Mouse (Mus musculus): ENCODE results near the gene Grin3a. TPM values are rescaled to one million over a fixed set of nuclear protein-coding genes. Genes with fewer than 3 reads are reported as not detected.
"Not testable (repeated sequence)": the region's sequence is repeated elsewhere in the genome, so short reads cannot be mapped to it uniquely, and the experiment has no call there.

The Grin3a gene
- polyA plus RNA-seq, 1 experiment from 2014 or later, result 1.0 TPM

DNA sequence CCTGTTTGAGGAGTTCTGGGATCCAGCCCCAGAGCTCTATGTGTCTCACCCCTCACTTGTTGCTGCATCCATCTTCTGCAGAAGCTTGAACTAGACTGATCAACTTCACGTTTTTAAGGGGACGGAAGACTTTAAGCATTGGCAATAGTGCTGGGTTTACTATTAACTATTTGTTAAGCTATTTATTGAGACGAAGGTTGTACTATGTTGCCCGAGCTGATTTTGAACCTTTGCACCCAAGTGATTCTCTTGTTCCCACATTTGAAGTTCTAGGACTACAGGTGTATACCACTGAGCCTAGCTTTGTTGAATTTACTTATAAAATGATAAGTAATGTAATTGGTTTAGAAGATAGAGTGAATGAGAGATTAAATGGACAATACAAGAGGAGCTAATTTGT is 221.6 kb downstream of the Grin3a start:
- H3K27ac ChIP-seq (ENCODE audit: low read depth), result no peak overlapping the region
- no peaks in the 10 kb centered on the region for H3K4me1 ChIP-seq (replicated peaks; ENCODE audit: control insufficient read depth, insufficient read depth, low read length)
- H3K4me3 ChIP-seq (ENCODE audit: low read depth, low read length), result no peak overlapping the region
- H3K9ac ChIP-seq (ENCODE audit: low read length), result no peak overlapping the region
- H3K27me3 ChIP-seq (replicated peaks; ENCODE audit: control insufficient read depth, insufficient read depth, low read length), result no peaks in the 10 kb centered on the region
- DNase-seq (ENCODE audit: low spot score) (no peak), ATAC-seq (replicated peaks; ENCODE audit: low FRiP score, low TSS enrichment, low read depth) (no peak)
- H3K9me3 ChIP-seq (ENCODE audit: control insufficient read depth, low read length), result no peaks in the 10 kb centered on the region
- no peak overlapping the region for H3K4me2 ChIP-seq (ENCODE audit: low read length)
- no peaks in the 10 kb centered on the region for H3K36me3 ChIP-seq (ENCODE audit: control insufficient read depth, insufficient read depth, low read length)
- 83% methylated on average over 4 of the region's 4 CpGs for WGBS

DNA sequence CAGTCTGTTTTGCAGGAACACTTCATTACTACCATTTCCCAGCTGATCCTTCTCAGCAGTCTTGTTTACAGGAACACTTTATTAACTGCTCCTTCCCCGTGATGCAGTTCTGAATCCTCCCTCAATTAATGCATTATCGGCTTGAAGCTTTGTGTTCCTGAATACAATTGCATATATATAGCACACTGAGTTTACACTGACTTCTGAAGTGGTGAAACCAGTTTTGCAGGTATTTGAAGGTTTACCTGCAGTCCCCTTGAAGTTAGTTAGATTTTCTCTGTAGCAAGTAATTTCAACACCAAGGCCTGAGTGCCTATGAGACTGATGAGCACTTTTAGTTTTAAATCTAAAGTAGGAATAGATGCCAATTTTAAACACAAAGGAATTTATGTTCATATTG is 223.3 kb downstream of the Grin3a start:
- Histone ChIP-seq H3K36me3 (ENCODE audit: control insufficient read depth, insufficient read depth, low read length) (no peaks in the 10 kb centered on the region), H3K27ac (ENCODE audit: low read depth) (no peak overlapping the region), H3K27me3 (replicated peaks; ENCODE audit: control insufficient read depth, insufficient read depth, low read length) (no peaks in the 10 kb centered on the region), H3K4me1 (replicated peaks; ENCODE audit: control insufficient read depth, insufficient read depth, low read length) (no peaks in the 10 kb centered on the region), H3K9me3 (ENCODE audit: control insufficient read depth, low read length) (no peaks in the 10 kb centered on the region), H3K4me2 (ENCODE audit: low read length) (no peak overlapping the region), H3K4me3 (ENCODE audit: low read depth, low read length) (no peak overlapping the region), H3K9ac (ENCODE audit: low read length) (no peak overlapping the region)
- ATAC-seq (replicated peaks; ENCODE audit: low FRiP score, low TSS enrichment, low read depth), result no peak
- no peak for DNase-seq (ENCODE audit: low spot score)
- WGBS, result 47% methylated on average over 2 of the region's 2 CpGs

DNA sequence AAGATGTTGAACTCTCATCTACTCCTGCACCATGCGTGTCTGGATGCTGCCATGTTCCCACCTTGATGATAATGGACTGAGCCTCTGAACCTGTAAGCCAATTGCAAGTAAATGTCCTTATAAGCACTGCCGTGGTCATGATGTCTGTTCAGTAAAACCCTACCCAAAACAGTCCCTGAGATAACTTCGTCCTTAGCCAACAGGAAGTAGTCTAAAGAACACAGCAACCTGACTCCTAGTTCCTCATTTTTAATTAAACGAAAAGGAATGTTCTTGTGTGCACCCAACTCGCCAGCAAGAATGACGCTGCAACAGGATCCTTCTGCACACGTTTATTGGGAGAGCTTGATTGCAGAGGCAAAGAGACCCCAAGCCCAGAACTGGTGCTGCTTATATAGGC is 225.7 kb downstream of the Grin3a start:
- not testable (repeated sequence) for DNase-seq (ENCODE audit: low spot score); ATAC-seq (replicated peaks; ENCODE audit: low FRiP score, low TSS enrichment, low read depth); H3K9me3 ChIP-seq (ENCODE audit: control insufficient read depth, low read length); H3K36me3 ChIP-seq (ENCODE audit: control insufficient read depth, insufficient read depth, low read length); H3K4me2 ChIP-seq (ENCODE audit: low read length); H3K4me1 ChIP-seq (replicated peaks; ENCODE audit: control insufficient read depth, insufficient read depth, low read length); H3K4me3 ChIP-seq (ENCODE audit: low read depth, low read length); H3K9ac ChIP-seq (ENCODE audit: low read length); H3K27me3 ChIP-seq (replicated peaks; ENCODE audit: control insufficient read depth, insufficient read depth, low read length); H3K27ac ChIP-seq (ENCODE audit: low read depth)
- WGBS, result 91% methylated on average over 7 of the region's 7 CpGs

DNA sequence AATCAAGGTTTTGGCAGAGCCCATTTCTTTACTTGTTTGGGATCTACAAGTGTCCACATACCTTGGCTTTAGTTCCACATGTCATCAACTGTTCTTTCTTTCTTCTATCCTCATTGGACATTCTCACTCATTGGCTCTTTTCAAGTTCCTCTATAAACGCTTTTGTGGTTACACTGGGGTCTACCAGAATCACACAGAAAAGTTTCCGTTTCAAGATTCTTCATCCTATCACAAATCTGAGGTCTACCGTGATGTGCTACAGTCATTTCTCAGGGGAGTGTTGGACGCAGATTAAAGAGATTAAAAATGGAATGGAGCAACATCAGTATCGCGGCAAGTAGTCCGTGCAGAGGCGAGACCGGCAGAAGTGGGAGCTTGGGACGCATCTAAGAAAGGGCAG is 228.6 kb downstream of the Grin3a start:
- ATAC-seq (replicated peaks; ENCODE audit: low FRiP score, low TSS enrichment, low read depth) (no peak), DNase-seq (ENCODE audit: low spot score) (no peak)
- H3K9ac ChIP-seq (ENCODE audit: low read length), result no peak overlapping the region
- H3K27ac ChIP-seq (ENCODE audit: low read depth), result no peak overlapping the region
- no peaks in the 10 kb centered on the region for H3K9me3 ChIP-seq (ENCODE audit: control insufficient read depth, low read length)
- H3K36me3 ChIP-seq (ENCODE audit: control insufficient read depth, insufficient read depth, low read length), result no peaks in the 10 kb centered on the region
- no peak overlapping the region for H3K4me2 ChIP-seq (ENCODE audit: low read length)
- H3K4me1 ChIP-seq (replicated peaks; ENCODE audit: control insufficient read depth, insufficient read depth, low read length), result no peaks in the 10 kb centered on the region
- 93% methylated on average over 10 of the region's 10 CpGs for WGBS
- H3K27me3 ChIP-seq (replicated peaks; ENCODE audit: control insufficient read depth, insufficient read depth, low read length), result no peaks in the 10 kb centered on the region
- H3K4me3 ChIP-seq (ENCODE audit: low read depth, low read length), result no peak overlapping the region

Other genes starting within 250 kb of the Grin3a start
- gene Tmem246, start 247.9 kb downstream of the Grin3a start, polyA plus RNA-seq (2014; fragmentation: Nextera tagmentation; extraction: Ambion mirVana), result 23.6 and 23.9 TPM in 2 replicates
- gene Rnf20, start 213.7 kb downstream of the Grin3a start, polyA plus RNA-seq (2014; fragmentation: Nextera tagmentation; extraction: Ambion mirVana), result 50.7 and 53.0 TPM in 2 replicates
- 0.09 TPM in 1 of 2 replicates, not detected in the other for gene Ppp3r2, start 163.7 kb downstream of the Grin3a start, polyA plus RNA-seq (2014; fragmentation: Nextera tagmentation; extraction: Ambion mirVana)